Mouse (Mus musculus): ENCODE results near the gene Phldb3.

Phldb3 gene

GRCm38 (mm10) chr7:24610144-24610878 is at the start of gene Phldb3:
Gene Phldb3 (plus strand): TSS chr7:24610763.
- DNase-seq (ENCODE audit: low read depth, low spot score): no peak

- DNase-seq (ENCODE audit: low read depth, low spot score): no peak
These were observed 49.1 kb upstream of the Phldb3 start for GRCm38 (mm10) chr7:24561450-24561849.

- DNase-seq (ENCODE audit: low read depth, low spot score): no peak
These were observed 47.2 kb upstream of the Phldb3 start for GRCm38 (mm10) chr7:24563191-24563836.

GRCm38 (mm10) chr7:24563837-24564206 is 46.7 kb upstream of the Phldb3 start:
- no peak for DNase-seq (ENCODE audit: low read depth, low spot score)

GRCm38 (mm10) chr7:24564607-24565265 is 45.8 kb upstream of the Phldb3 start:
- peak; percentile 63 for DNase-seq (ENCODE audit: low read depth, low spot score)

- no peak for DNase-seq (ENCODE audit: low read depth, low spot score)
These were observed 44.9 kb upstream of the Phldb3 start for GRCm38 (mm10) chr7:24565627-24566026.

- DNase-seq (ENCODE audit: low read depth, low spot score): no peak
These were observed 44.4 kb upstream of the Phldb3 start for GRCm38 (mm10) chr7:24566206-24566605.

GRCm38 (mm10) chr7:24568512-24568911 is 42.1 kb upstream of the Phldb3 start:
- DNase-seq (ENCODE audit: low read depth, low spot score): no peak

GRCm38 (mm10) chr7:24571071-24571470 is 39.5 kb upstream of the Phldb3 start:
- no peak for DNase-seq (ENCODE audit: low read depth, low spot score)

- DNase-seq (ENCODE audit: low read depth, low spot score): no peak
These were observed 38.1 kb upstream of the Phldb3 start for GRCm38 (mm10) chr7:24572455-24572854.

GRCm38 (mm10) chr7:24574224-24574796 is 36.3 kb upstream of the Phldb3 start:
- no peak for DNase-seq (ENCODE audit: low read depth, low spot score)

- DNase-seq (ENCODE audit: low read depth, low spot score): no peak
These were observed 32.8 kb upstream of the Phldb3 start for GRCm38 (mm10) chr7:24577811-24578210.

GRCm38 (mm10) chr7:24584876-24585275 is 25.7 kb upstream of the Phldb3 start:
- DNase-seq (ENCODE audit: low read depth, low spot score): no peak

GRCm38 (mm10) chr7:24585995-24586394 is 24.6 kb upstream of the Phldb3 start:
- DNase-seq (ENCODE audit: low read depth, low spot score): no peak

- no peak for DNase-seq (ENCODE audit: low read depth, low spot score)
These were observed 23.7 kb upstream of the Phldb3 start for GRCm38 (mm10) chr7:24586828-24587227.

GRCm38 (mm10) chr7:24587330-24588105 is 23.0 kb upstream of the Phldb3 start, which contains the start of the genes Ethe1 and Zfp575:
Gene Ethe1 (plus strand): TSS chr7:24587543.
Gene Zfp575 (minus strand): TSS chr7:24587641.
- peak; percentile 80 for DNase-seq (ENCODE audit: low read depth, low spot score)

GRCm38 (mm10) chr7:24588336-24588735 is 22.2 kb upstream of the Phldb3 start:
- DNase-seq (ENCODE audit: low read depth, low spot score): no peak

GRCm38 (mm10) chr7:24591735-24592134 is 18.8 kb upstream of the Phldb3 start:
- no peak for DNase-seq (ENCODE audit: low read depth, low spot score)

GRCm38 (mm10) chr7:24592163-24592562 is 18.4 kb upstream of the Phldb3 start:
- DNase-seq (ENCODE audit: low read depth, low spot score): no peak

- DNase-seq (ENCODE audit: low read depth, low spot score): no peak
These were observed 17.8 kb upstream of the Phldb3 start for GRCm38 (mm10) chr7:24592781-24593180.

GRCm38 (mm10) chr7:24593621-24594308 is 16.8 kb upstream of the Phldb3 start:
- peak; percentile 54 for DNase-seq (ENCODE audit: low read depth, low spot score)

Data from forelimb bud, embryonic 11.5 days (tissue).